Mouse (Mus musculus) ES-Bruce4 (cell line): ENCODE measurements around the gene Nos1. TPM values are rescaled to one million over a fixed set of nuclear protein-coding genes. Genes with fewer than 3 reads are reported as not detected.

ENCODE experiments used
- H3K27ac ChIP-seq: 2 replicates; pipeline ENCODE4 v1.5.1; 2012; ENCODE audit warnings: low read length, inconsistent platforms; ENCODE audit not compliant: insufficient read depth
- H3K27me3 ChIP-seq: 2 replicates; pipeline ENCODE4 v1.6.1; 2012; ENCODE audit warnings: mild to moderate bottlenecking, low read length, inconsistent platforms; ENCODE audit not compliant: control insufficient read depth, poor library complexity, insufficient read depth, severe bottlenecking
- H3K36me3 ChIP-seq: 2 replicates; pipeline ENCODE4 v1.6.1; 2012; ENCODE audit warnings: inconsistent platforms, mild to moderate bottlenecking, low read length, moderate library complexity; ENCODE audit not compliant: control insufficient read depth, poor library complexity, insufficient read depth, severe bottlenecking
- H3K4me1 ChIP-seq: one replicate; pipeline ENCODE4 v1.8.1; 2011; ENCODE audit warnings: low read length; ENCODE audit not compliant: control insufficient read depth, insufficient read depth
- H3K4me3 ChIP-seq: 2 replicates; pipeline ENCODE4 v1.5.1; 2011; ENCODE audit warnings: low read depth, mild to moderate bottlenecking, low read length
- H3K9ac ChIP-seq: 2 replicates; pipeline ENCODE4 v1.6.1; 2012; ENCODE audit warnings: low read depth, mild to moderate bottlenecking, inconsistent platforms; ENCODE audit not compliant: poor library complexity, severe bottlenecking
- H3K9me3 ChIP-seq: replicated peaks from 2 replicates; pipeline ENCODE4 v1.6.1; 2012; ENCODE audit warnings: mild to moderate bottlenecking, low read length, inconsistent platforms; ENCODE audit not compliant: control insufficient read depth, poor library complexity, insufficient read depth, severe bottlenecking
- CTCF ChIP-seq: IDR thresholded peaks from one replicate; pipeline ENCODE4 v1.8.1; 2011; ENCODE audit warnings: low read depth, low read length
- EP300 ChIP-seq: IDR thresholded peaks from 2 replicates; pipeline ENCODE4 v1.6.1; 2011; ENCODE audit warnings: low read depth, low read length; ENCODE audit not compliant: insufficient read depth
- POLR2A ChIP-seq: IDR thresholded peaks from one replicate; pipeline ENCODE4 v1.8.1; 2011; ENCODE audit warnings: low read length; ENCODE audit not compliant: insufficient read depth
- polyA plus RNA-seq: library from polyadenylated mRNA; stranded (reverse); fragments of >200 nt; gene quantifications from 2 replicates; pipeline ENCODE4 v1.2.4, GENCODE M21; 2011; ENCODE audit warnings: low read depth; ENCODE audit not compliant: missing spikeins, insufficient read depth, insufficient read length

Gene Nos1
- polyA plus RNA-seq, 1 experiment, result 1.7 TPM

DNA sequence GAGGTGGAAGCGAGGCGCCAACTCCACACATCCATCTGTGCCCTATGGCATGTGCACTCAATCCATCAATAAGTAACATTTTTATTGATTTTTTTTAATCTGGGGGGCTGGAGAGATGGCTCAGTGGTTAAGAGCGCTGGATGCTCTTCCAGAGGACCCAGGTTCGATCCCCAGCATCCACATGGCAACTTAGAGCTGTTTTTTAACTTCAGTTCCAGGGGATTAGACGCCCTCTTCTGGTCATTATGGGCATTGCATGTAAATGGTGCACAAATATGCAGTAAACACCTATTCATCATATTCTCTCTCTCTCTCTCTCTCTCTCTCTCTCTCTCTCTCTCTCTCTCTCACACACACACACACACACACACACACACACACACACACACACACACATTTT is 43.7 kb downstream of the Nos1 start:
- Histone ChIP-seq H3K36me3 (no peaks in the 10 kb centered on the region), H3K9ac (no peak overlapping the region)

DNA sequence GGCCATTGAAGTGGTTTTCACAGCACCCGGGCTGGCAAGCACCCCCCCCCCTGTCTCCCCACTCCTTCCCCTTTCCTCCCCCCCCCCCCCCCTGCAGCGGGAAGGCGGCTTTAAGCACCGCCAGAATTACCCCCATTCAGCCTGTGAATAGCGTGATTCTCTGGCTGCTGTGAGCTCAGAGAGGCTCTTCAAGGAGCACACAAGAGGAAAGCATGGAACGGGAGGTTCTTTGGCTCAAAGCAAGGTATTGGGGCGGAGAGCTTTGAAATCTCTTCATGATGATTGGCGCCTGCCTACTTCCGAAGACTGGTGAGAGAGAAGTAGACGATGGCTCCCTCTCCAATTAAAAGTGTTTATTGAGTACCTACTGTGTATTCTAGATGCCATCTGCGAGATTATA is 44.5 kb downstream of the Nos1 start:
- no peak overlapping the region for H3K27ac ChIP-seq

More for the DNA sequence above, 43.7 kb downstream of the Nos1 start:
- peak; percentile 15 for TF ChIP-seq CTCF
- TF ChIP-seq EP300, result no peak
- no peak for TF ChIP-seq POLR2A
- no peaks in the 10 kb centered on the region for H3K27me3 ChIP-seq
- H3K27ac ChIP-seq, result no peak overlapping the region
- H3K4me3 ChIP-seq, result no peak overlapping the region
- H3K4me1 ChIP-seq, result no peaks in the 10 kb centered on the region
- H3K9me3 ChIP-seq, result no peaks in the 10 kb centered on the region

DNA sequence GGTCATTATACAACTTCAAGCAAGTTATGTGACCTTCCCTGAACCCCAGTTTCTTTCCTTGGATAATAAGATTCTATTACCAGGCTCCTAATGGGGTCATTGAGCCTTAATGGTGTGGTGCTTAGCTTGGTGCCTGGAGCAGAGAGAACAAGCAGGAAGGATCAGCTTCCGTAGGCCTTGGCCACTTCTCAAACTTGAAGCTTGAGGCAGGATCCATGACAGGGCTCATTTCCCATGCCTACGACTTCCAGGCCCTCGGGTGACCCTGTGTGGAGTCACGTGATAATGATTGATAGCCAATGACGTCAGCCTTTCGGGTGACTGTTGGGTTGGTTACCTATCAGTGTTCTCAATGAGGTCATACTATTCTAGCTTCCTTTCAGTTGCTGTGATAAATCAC is 46.5 kb downstream of the Nos1 start:
- H3K9me3 ChIP-seq, result no peaks in the 10 kb centered on the region
- no peak overlapping the region for H3K9ac ChIP-seq
- no peak overlapping the region for H3K4me3 ChIP-seq
- no peak overlapping the region for H3K27ac ChIP-seq
- TF ChIP-seq POLR2A, result no peak
- TF ChIP-seq EP300, result no peak
- no peak for TF ChIP-seq CTCF
- H3K27me3 ChIP-seq, result no peaks in the 10 kb centered on the region
- no peaks in the 10 kb centered on the region for H3K4me1 ChIP-seq
- H3K36me3 ChIP-seq, result no peaks in the 10 kb centered on the region

More for the DNA sequence above, 44.5 kb downstream of the Nos1 start:
- H3K4me1 ChIP-seq, result no peaks in the 10 kb centered on the region
- no peak overlapping the region for H3K4me3 ChIP-seq
- H3K9ac ChIP-seq, result no peak overlapping the region
- no peak for TF ChIP-seq POLR2A
- TF ChIP-seq EP300, result no peak
- no peak for TF ChIP-seq CTCF
- no peaks in the 10 kb centered on the region for H3K9me3 ChIP-seq
- no peaks in the 10 kb centered on the region for H3K36me3 ChIP-seq
- H3K27me3 ChIP-seq, result no peaks in the 10 kb centered on the region

DNA sequence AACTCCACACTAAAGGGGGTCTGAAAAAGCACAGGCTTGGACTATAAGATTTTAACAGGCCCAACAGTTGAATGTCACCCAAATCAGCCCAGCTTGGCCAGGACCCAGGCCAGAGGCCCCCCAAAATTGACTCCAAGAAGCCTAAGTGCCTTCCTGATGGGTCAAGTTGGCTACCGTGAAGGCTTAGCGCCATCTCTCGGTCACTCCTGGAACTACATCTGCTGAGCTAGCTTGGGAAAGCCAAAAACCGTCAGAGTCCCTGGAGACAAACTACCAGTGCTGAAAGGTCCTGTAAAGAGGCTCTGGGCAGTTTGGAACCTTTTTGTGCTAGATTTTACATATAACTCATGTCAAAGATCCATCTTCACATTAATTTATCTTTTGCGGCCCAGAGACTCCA is 56.1 kb downstream of the Nos1 start:
- no peaks in the 10 kb centered on the region for H3K27me3 ChIP-seq
- H3K4me1 ChIP-seq, result no peaks in the 10 kb centered on the region
- no peak overlapping the region for H3K9ac ChIP-seq
- H3K4me3 ChIP-seq, result no peak overlapping the region
- H3K27ac ChIP-seq, result no peak overlapping the region
- H3K9me3 ChIP-seq, result no peaks in the 10 kb centered on the region
- H3K36me3 ChIP-seq, result no peaks in the 10 kb centered on the region
- TF ChIP-seq CTCF, result peak; percentile 96
- TF ChIP-seq POLR2A, result no peak

DNA sequence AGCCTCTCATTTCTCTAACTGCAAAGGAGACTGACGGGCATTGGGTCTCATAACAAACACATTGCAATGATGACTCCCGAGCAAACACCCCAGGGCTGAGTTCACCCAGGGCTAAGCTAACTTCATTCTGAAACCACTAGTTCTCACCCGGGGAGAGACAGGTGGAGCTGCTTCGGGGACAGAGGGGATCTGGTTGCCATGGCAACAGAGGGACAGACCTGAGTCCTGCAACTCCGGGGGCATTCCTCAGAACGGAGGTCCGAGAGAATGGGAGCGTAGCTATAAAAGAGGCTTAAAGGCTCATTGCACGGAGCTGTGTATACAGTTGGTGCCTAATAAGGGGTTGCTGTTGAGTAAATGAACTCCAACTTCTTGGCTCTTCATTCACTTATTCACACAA is 56.9 kb downstream of the Nos1 start:
- TF ChIP-seq POLR2A, result no peak
- TF ChIP-seq CTCF, result no peak
- TF ChIP-seq EP300, result no peak
- Histone ChIP-seq H3K27me3 (no peaks in the 10 kb centered on the region), H3K9ac (no peak overlapping the region), H3K27ac (no peak overlapping the region), H3K36me3 (no peaks in the 10 kb centered on the region), H3K9me3 (no peaks in the 10 kb centered on the region), H3K4me1 (no peaks in the 10 kb centered on the region), H3K4me3 (no peak overlapping the region)

DNA sequence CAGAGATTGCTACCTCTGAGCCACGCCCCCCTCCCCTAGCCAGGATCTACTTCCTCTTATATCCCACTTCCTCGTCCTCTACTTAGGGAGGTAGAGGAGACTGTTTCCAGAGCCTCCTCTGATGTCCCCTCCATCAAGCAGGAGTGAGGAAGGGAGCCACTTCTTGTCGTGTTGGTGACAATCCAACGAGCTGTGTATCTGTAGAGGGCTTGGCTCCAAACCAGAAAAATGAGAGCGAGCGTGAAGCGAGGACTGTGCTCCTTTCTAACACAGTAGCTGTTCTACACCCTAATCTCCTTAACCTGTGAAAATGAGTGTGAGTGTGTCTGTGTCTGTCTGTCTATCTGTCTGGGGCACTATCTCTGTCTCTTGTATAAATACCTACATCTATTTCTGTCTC is 58.7 kb downstream of the Nos1 start:
- no peak overlapping the region for H3K4me3 ChIP-seq
- H3K27ac ChIP-seq, result no peak overlapping the region
- no peaks in the 10 kb centered on the region for H3K9me3 ChIP-seq
- no peak for TF ChIP-seq CTCF
- TF ChIP-seq POLR2A, result no peak
- TF ChIP-seq EP300, result no peak
- H3K36me3 ChIP-seq, result no peaks in the 10 kb centered on the region
- H3K4me1 ChIP-seq, result no peaks in the 10 kb centered on the region
- no peak overlapping the region for H3K9ac ChIP-seq
- no peaks in the 10 kb centered on the region; the same call in 1 of the 2 replicates for H3K27me3 ChIP-seq
